ENCODE assay signal across 8 mouse cellular contexts in the genomic region with DNA sequence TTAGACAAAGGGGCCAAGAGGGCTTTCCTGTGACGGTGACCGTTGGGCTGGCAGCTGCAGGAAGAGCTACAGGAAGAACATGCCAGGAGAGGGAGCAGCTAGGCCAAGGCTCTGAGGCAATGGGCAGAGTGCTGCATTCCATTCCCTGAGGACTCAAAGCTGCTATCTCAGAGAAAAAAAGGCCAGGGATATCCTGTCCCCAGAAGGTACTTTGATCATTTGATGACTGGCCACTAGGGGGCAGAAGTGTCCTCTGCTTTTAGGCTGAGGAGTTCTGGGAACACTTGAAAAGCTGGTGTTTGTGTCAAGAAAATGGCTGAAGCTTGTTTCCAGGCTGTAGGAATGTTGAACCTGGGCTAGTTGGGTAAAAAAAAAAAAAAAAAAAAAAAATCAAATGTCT. TPM values are rescaled to one million over a fixed set of nuclear protein-coding genes. Genes with fewer than 3 reads are reported as not detected.
DNase-seq lines count a peak whose midpoint lies in the region; ATAC-seq and TF ChIP-seq lines count a peak whose summit lies in the region.

No protein-coding gene starts in this region.

- no peaks in the 10 kb centered on the region for H3K36me3 ChIP-seq in forebrain, embryonic 15.5 days
- no peaks in the 10 kb centered on the region for H3K36me3 ChIP-seq in lung, postnatal 0 days (ENCODE audit: insufficient read depth, low read length)

- H3K27ac ChIP-seq in forebrain, embryonic 15.5 days (replicated peaks), result no peak overlapping the region
- no peak overlapping the region for H3K27ac ChIP-seq in lung, postnatal 0 days (ENCODE audit: low read length)

- WGBS in forebrain, embryonic 15.5 days, result 31% methylated on average over 2 of the region's 2 CpGs
- 21% methylated on average over 2 of the region's 2 CpGs for WGBS in lung, postnatal 0 days

- no peaks in the 10 kb centered on the region for H3K4me1 ChIP-seq in forebrain, embryonic 15.5 days
- no peaks in the 10 kb centered on the region for H3K4me1 ChIP-seq in lung, postnatal 0 days (ENCODE audit: insufficient read depth, low read depth, low read length)

- no peak overlapping the region for H3K9ac ChIP-seq in forebrain, embryonic 15.5 days (replicated peaks)
- no peak overlapping the region for H3K9ac ChIP-seq in lung, postnatal 0 days (replicated peaks; ENCODE audit: low read depth)

- H3K4me3 ChIP-seq in forebrain, embryonic 15.5 days, result no peak overlapping the region
- H3K4me3 ChIP-seq in lung, postnatal 0 days (ENCODE audit: low read depth, low read length), result no peak overlapping the region

- H3K27me3 ChIP-seq in forebrain, embryonic 15.5 days, result no peaks in the 10 kb centered on the region
- no peaks in the 10 kb centered on the region for H3K27me3 ChIP-seq in lung, postnatal 0 days (replicated peaks; ENCODE audit: insufficient read depth, low read length)

- TF ChIP-seq CTCF in lung, postnatal 0 days (IDR thresholded peaks at IDR 0.05), result peak; percentile 86

- H3K9me3 ChIP-seq in forebrain, embryonic 15.5 days, result no peaks in the 10 kb centered on the region
- H3K9me3 ChIP-seq in lung, postnatal 0 days (ENCODE audit: low read length), result no peaks in the 10 kb centered on the region

- intact Hi-C loops in heart, postnatal 25 days (cut with DNase I), result loop anchor here (1.0 to 5.0 kb wide), 2 partner anchors 53 to 270 kb away; no protein-coding TSS in a partner anchor

- DNase-seq in ES-CJ7 (ENCODE audit: low read depth, low spot score), result peak; percentile 93
- DNase-seq in c-Kit-positive CD71-positive TER-119-negative erythroid progenitor cells, embryonic 14.5 days (ENCODE audit: low read depth), result peak; percentile 50
- DNase-seq in heart, postnatal 25 days (ENCODE audit: low spot score), result peak; percentile 47
- peak; percentile 73 to 93 for DNase-seq in layer of hippocampus, adult 18-20 months (ENCODE audit: low spot score in 2 of 2)
- peak; percentile 95 for DNase-seq in lung, postnatal 0 days (ENCODE audit: low spot score)
- DNase-seq in retina, embryonic 14.5 days (ENCODE audit: low spot score), result peak; percentile 92
- peak; percentile 89 for DNase-seq in thymus, postnatal 4 days

- ATAC-seq in forebrain, embryonic 15.5 days (replicated peaks), result peak; percentile 62
- peak; percentile 83 for ATAC-seq in lung, postnatal 0 days

- H3K4me2 ChIP-seq in forebrain, embryonic 15.5 days (replicated peaks), result no peak overlapping the region
- no peak overlapping the region for H3K4me2 ChIP-seq in lung, postnatal 0 days (replicated peaks; ENCODE audit: low read depth, low read length)

- peak; percentile 70 for TF ChIP-seq EP300 in lung, postnatal 0 days (IDR thresholded peaks at IDR 0.05)

RNA-seq across cellular contexts. Expression of a gene that starts 23.9 kb away (rescaled TPM):
- 0.37 and 1.3 TPM in 2 replicates for polyA plus RNA-seq in forebrain, embryonic 15.5 days (2015; fragmentation: Nextera tagmentation; extraction: Ambion mirVana)
- 1 to 10 TPM; 3.2 to 4.4 TPM for total RNA-seq in heart, postnatal 25 days (2021)
- under 1 TPM; 0.76 to 0.77 TPM for total RNA-seq in layer of hippocampus, adult 18-20 months (2021)
- 3.8 and 4.0 TPM in 2 replicates for polyA plus RNA-seq in lung, postnatal 0 days (2015; fragmentation: Nextera tagmentation; extraction: Ambion mirVana)

RNA-seq across cellular contexts. Expression of a gene that starts 31.4 kb away (rescaled TPM):
- 0.04 and 0.09 TPM in 2 replicates for polyA plus RNA-seq in forebrain, embryonic 15.5 days (2015; fragmentation: Nextera tagmentation; extraction: Ambion mirVana)
- not detected for total RNA-seq in heart, postnatal 25 days (2021)
- under 1 TPM; 0.12 to 0.15 TPM for total RNA-seq in layer of hippocampus, adult 18-20 months (2021)
- 10.9 and 12.3 TPM in 2 replicates for polyA plus RNA-seq in lung, postnatal 0 days (2015; fragmentation: Nextera tagmentation; extraction: Ambion mirVana)
